Mouse (Mus musculus) layer of hippocampus, adult 9-10 months (tissue): ENCODE measurements around the gene Cerk.
"Not testable (repeated sequence)": the region's sequence is repeated elsewhere in the genome, so short reads cannot be mapped to it uniquely, and the experiment has no call there.

ENCODE experiments used
- DNase-seq: peaks from one replicate; pipeline ENCODE4 v3.0.0; 2022; ENCODE audit warnings: low spot score

Gene Cerk

GRCm38 (mm10) chr15:86113342-86113710 is 72.6 kb downstream of the Cerk start:
- DNase-seq, result no peak

GRCm38 (mm10) chr15:86112707-86113341 is 73.1 kb downstream of the Cerk start:
- no peak for DNase-seq

GRCm38 (mm10) chr15:86110361-86111103 is 75.4 kb downstream of the Cerk start:
- no peak for DNase-seq

- no peak for DNase-seq
Observed at GRCm38 (mm10) chr15:86109650-86110211, 76.2 kb downstream of the Cerk start.

GRCm38 (mm10) chr15:86109245-86109644 is 76.7 kb downstream of the Cerk start:
- DNase-seq, result no peak

GRCm38 (mm10) chr15:86107831-86108471 is 78.0 kb downstream of the Cerk start:
- DNase-seq, result no peak

GRCm38 (mm10) chr15:86105751-86106150 is 80.2 kb downstream of the Cerk start:
- DNase-seq, result no peak

GRCm38 (mm10) chr15:86105345-86105697 is 80.6 kb downstream of the Cerk start:
- DNase-seq, result no peak

- DNase-seq, result no peak
Observed at GRCm38 (mm10) chr15:86104401-86105344, 81.3 kb downstream of the Cerk start.

GRCm38 (mm10) chr15:86102308-86102707 is 83.6 kb downstream of the Cerk start:
- DNase-seq, result no peak

GRCm38 (mm10) chr15:86101585-86101984 is 84.4 kb downstream of the Cerk start:
- DNase-seq, result no peak

- no peak for DNase-seq
Observed at GRCm38 (mm10) chr15:86097871-86098270, 88.1 kb downstream of the Cerk start.

GRCm38 (mm10) chr15:86096604-86097020 is 89.3 kb downstream of the Cerk start:
- DNase-seq, result not testable (repeated sequence)

GRCm38 (mm10) chr15:86095722-86096603 is 90.0 kb downstream of the Cerk start:
- DNase-seq, result no peak

- no peak for DNase-seq
Observed at GRCm38 (mm10) chr15:86094324-86095121, 91.4 kb downstream of the Cerk start.

GRCm38 (mm10) chr15:86093236-86093635 is 92.7 kb downstream of the Cerk start:
- DNase-seq, result no peak

GRCm38 (mm10) chr15:86091998-86092670 is 93.8 kb downstream of the Cerk start:
- no peak for DNase-seq

- no peak for DNase-seq
Observed at GRCm38 (mm10) chr15:86091201-86091997, 94.5 kb downstream of the Cerk start.

GRCm38 (mm10) chr15:86090578-86090977 is 95.4 kb downstream of the Cerk start:
- no peak for DNase-seq
